Mouse (Mus musculus): Measurements from ENCODE around the gene Gm20683. TPM values are rescaled to one million over a fixed set of nuclear protein-coding genes. Genes with fewer than 3 reads are reported as not detected.

Gene Gm20683
- total and polyA plus RNA-seq, 3 experiments, result 4.9 to 6.8 TPM; not detected in 1

GRCm38 (mm10) chr17:25827546-25828222 lies 13.9 kb downstream of the Gm20683 start:
- no peak for DNase-seq (ENCODE audit: low read depth, low spot score)
- no peak for TF ChIP-seq EP300 (IDR thresholded peaks at IDR 0.05; ENCODE audit: low read depth in 1 of 2, low read length in 2 of 2)
- Histone ChIP-seq H3K9me3 (replicated peaks; ENCODE audit: insufficient read depth, low read length) (no peaks in the 10 kb centered on the region), H3K27me3 (ENCODE audit: control insufficient read depth in 1 of 2, insufficient read depth in 2 of 2, low read length in 2 of 2) (no peaks in the 10 kb centered on the region), H3K4me3 (ENCODE audit: control insufficient read depth in 1 of 2, insufficient read depth in 1 of 2, low read depth in 2 of 2, low read length in 2 of 2) (no peak overlapping the region), H3K27ac (ENCODE audit: control insufficient read depth, low read depth, low read length) (no peak overlapping the region), H3K9ac (ENCODE audit: control insufficient read depth, low read depth, low read length, poor library complexity, severe bottlenecking) (no peak overlapping the region), H3K79me2 (ENCODE audit: control insufficient read depth, insufficient read depth, low read length, poor library complexity) (peaks cover 60% of the 10 kb centered on the region), H3K36me3 (ENCODE audit: control insufficient read depth in 1 of 2, insufficient read depth in 2 of 2, low read length in 2 of 2) (peaks cover 0 to 16% of the 10 kb centered on the region in 2 experiments; a peak in 2 of 4 replicates), H3K4me1 (ENCODE audit: control insufficient read depth in 1 of 2, insufficient read depth in 2 of 2, low read length in 2 of 2) (peaks cover 0 to 42% of the 10 kb centered on the region in 2 experiments; a peak in 2 of 4 replicates)

GRCm38 (mm10) chr17:25827011-25827410 lies 14.6 kb downstream of the Gm20683 start:
- Histone ChIP-seq H3K9ac (ENCODE audit: control insufficient read depth, low read depth, low read length, poor library complexity, severe bottlenecking) (no peak overlapping the region), H3K4me3 (ENCODE audit: control insufficient read depth in 1 of 2, insufficient read depth in 1 of 2, low read depth in 2 of 2, low read length in 2 of 2) (no peak overlapping the region), H3K36me3 (ENCODE audit: control insufficient read depth in 1 of 2, insufficient read depth in 2 of 2, low read length in 2 of 2) (peaks cover 0 to 17% of the 10 kb centered on the region in 2 experiments; a peak in 2 of 4 replicates), H3K27me3 (ENCODE audit: control insufficient read depth in 1 of 2, insufficient read depth in 2 of 2, low read length in 2 of 2) (no peaks in the 10 kb centered on the region), H3K4me1 (ENCODE audit: control insufficient read depth in 1 of 2, insufficient read depth in 2 of 2, low read length in 2 of 2) (peaks cover 0 to 42% of the 10 kb centered on the region in 2 experiments; a peak in 2 of 4 replicates), H3K79me2 (ENCODE audit: control insufficient read depth, insufficient read depth, low read length, poor library complexity) (peaks cover 53% of the 10 kb centered on the region), H3K27ac (ENCODE audit: control insufficient read depth, low read depth, low read length) (no peak overlapping the region), H3K9me3 (replicated peaks; ENCODE audit: insufficient read depth, low read length) (no peaks in the 10 kb centered on the region)
- DNase-seq (ENCODE audit: low read depth, low spot score), result no peak
- TF ChIP-seq MYB (IDR thresholded peaks at IDR 0.05; ENCODE audit: low read depth, low read length) (no peak), BHLHE40 (IDR thresholded peaks at IDR 0.05; ENCODE audit: borderline replicate concordance, low read depth, low read length) (no peak), SMC3 (IDR thresholded peaks at IDR 0.05; ENCODE audit: low read depth, low read length) (no peak), MYC (IDR thresholded peaks at IDR 0.05; ENCODE audit: low read depth, low read length) (no peak), MXI1 (IDR thresholded peaks at IDR 0.05; ENCODE audit: low read depth, low read length) (no peak), ELF1 (IDR thresholded peaks at IDR 0.05; ENCODE audit: low read depth, low read length) (no peak), TAL1 (IDR thresholded peaks at IDR 0.05; ENCODE audit: low read length) (no peak), SIN3A (IDR thresholded peaks at IDR 0.05; ENCODE audit: low read length) (no peak), POLR2A (IDR thresholded peaks at IDR 0.05; ENCODE audit: control insufficient read depth in 1 of 2, insufficient read depth in 1 of 2, low read depth in 1 of 2, low read length in 2 of 2, poor library complexity in 1 of 2) (no peak), KAT2A (conservative IDR thresholded peaks at IDR 0.05; ENCODE audit: low read depth, low read length) (no peak), TBP (IDR thresholded peaks at IDR 0.05; ENCODE audit: low read depth, low read length) (no peak), POLR2AphosphoS2 (IDR thresholded peaks at IDR 0.05; ENCODE audit: low read length) (no peak), GABPA (IDR thresholded peaks at IDR 0.05; ENCODE audit: low read depth, low read length) (no peak), TCF12 (IDR thresholded peaks at IDR 0.05; ENCODE audit: low read depth, low read length) (no peak)
